Mouse (Mus musculus) cerebellum, adult 2 months (tissue): ENCODE measurements around the gene Cct3. TPM values are rescaled to one million over a fixed set of nuclear protein-coding genes. Genes with fewer than 3 reads are reported as not detected.

Experiments
- DNase-seq, 2 experiments: peaks; one replicate each; pipeline ENCODE4 v3.0.0; 2021
- H3K27ac ChIP-seq: fragments of 200-500 bp; 2 replicates; pipeline ENCODE4 v1.5.1; 2012; ENCODE audit warnings: low read length, control low read depth, inconsistent platforms; ENCODE audit not compliant: insufficient read depth
- H3K27me3 ChIP-seq: fragments of 200-500 bp; 2 replicates; pipeline ENCODE4 v1.6.1; 2012; ENCODE audit warnings: inconsistent platforms, mild to moderate bottlenecking, low read length, moderate library complexity; ENCODE audit not compliant: control insufficient read depth, insufficient read depth
- H3K4me1 ChIP-seq: fragments of 200-500 bp; 2 replicates; pipeline ENCODE4 v1.6.1; 2011; ENCODE audit warnings: low read length; ENCODE audit not compliant: control insufficient read depth, insufficient read depth
- H3K4me3 ChIP-seq: fragments of 200-500 bp; replicated peaks from 2 replicates; pipeline ENCODE3; 2011; ENCODE audit warnings: mild to moderate bottlenecking, low read depth, low read length, control low read depth; ENCODE audit not compliant: insufficient read depth
- CTCF ChIP-seq: fragments of 200-500 bp; IDR thresholded peaks from 2 replicates; pipeline ENCODE4 v1.5.1; 2011; ENCODE audit warnings: low read depth, mild to moderate bottlenecking, control low read depth, low read length, moderate library complexity, borderline replicate concordance; ENCODE audit not compliant: insufficient read depth
- POLR2A ChIP-seq: fragments of 200-500 bp; IDR thresholded peaks from 2 replicates; pipeline ENCODE4 v1.6.1; 2011; ENCODE audit warnings: low read length, control low read depth, borderline replicate concordance; ENCODE audit not compliant: insufficient read depth
- WGBS: fragments of 180-500 bp; shearing (Covaris S2); methylation state at CpG from one replicate; pipeline ENCODE4 v1.1.7; 2018; 5-methylcytosine and 5-hydroxymethylcytosine counted together
- polyA plus RNA-seq: library from polyadenylated mRNA; depleted of rRNA; stranded (reverse); fragments of >200 nt; gene quantifications from 2 replicates; pipeline ENCODE4 v1.2.3, GENCODE M21; 2012

The Cct3 gene
- polyA plus RNA-seq, 1 experiment, result 197 TPM

- TF ChIP-seq POLR2A, result no peak
- TF ChIP-seq CTCF, result no peak
- no peak for DNase-seq
- peaks cover 7% of the 10 kb centered on the region for H3K4me1 ChIP-seq
- no peaks in the 10 kb centered on the region for H3K27me3 ChIP-seq
- H3K4me3 ChIP-seq, result no peak overlapping the region
- 74% methylated on average over 5 of the region's 5 CpGs for WGBS
- no peak overlapping the region for H3K27ac ChIP-seq
Observed at GRCm38 (mm10) chr3:88328956-88329355, 32.0 kb downstream of the Cct3 start.

DNA sequence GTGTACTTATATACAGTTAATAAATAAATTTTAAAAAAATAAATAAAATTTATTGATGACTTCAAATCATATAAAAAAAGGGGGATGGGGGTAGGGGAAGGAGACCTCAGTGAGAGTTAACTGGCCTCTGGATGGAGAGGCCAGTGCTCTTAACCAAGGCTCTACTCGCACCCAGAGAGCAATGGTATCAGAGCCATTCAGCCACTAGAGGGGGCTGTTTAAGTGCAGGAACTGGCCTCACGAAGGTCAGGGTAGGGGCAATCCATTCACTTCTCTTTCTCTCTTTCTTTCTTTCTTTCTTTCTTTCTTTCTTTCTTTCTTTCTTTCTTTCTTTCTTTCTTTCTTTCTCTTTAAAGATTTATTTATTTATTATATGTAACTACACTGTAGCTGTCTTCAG lies 34.4 kb downstream of the Cct3 start:
- TF ChIP-seq POLR2A, result no peak
- TF ChIP-seq CTCF, result peak; percentile 66; the same call in 1 of the 2 replicates
- Histone ChIP-seq H3K4me3 (no peak overlapping the region), H3K27me3 (no peaks in the 10 kb centered on the region), H3K4me1 (peaks cover 2% of the 10 kb centered on the region), H3K27ac (no peak overlapping the region)
- 27% methylated on average over 2 of the region's 2 CpGs for WGBS
- DNase-seq, result no peak

DNA sequence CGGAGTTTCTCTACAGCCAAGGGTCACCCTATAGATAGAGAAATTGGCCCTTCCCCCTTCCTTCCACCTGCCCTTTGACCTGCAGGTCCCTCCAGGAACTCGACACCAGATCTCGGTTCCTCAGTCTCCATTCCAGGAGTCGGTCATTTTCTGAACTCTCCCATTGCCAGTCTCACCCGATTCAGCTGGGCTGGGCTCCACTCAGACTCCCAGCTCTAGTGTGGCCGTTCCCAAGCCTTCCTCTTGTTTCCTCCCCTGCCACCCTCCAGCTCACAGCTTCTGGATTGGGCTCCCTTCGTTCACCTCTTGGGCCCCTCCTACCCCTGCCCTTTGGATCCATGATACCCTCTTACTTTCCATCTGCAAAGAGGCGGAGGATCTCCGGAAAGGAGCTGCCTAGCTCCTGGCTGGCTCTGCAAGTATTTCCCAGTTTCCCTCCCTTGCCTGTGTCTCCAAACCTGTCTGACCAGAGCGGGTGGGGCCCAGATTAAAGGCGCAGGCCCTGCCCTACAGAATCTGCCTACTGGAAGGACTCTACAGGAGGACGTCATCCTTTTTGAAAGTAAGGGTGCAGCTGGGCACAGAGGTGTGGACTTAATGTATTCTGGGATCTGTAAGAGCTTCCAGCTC lies 37.2 kb downstream of the Cct3 start:
- Histone ChIP-seq H3K27ac (no peak overlapping the region), H3K4me1 (peaks cover 6% of the 10 kb centered on the region), H3K27me3 (no peaks in the 10 kb centered on the region), H3K4me3 (no peak overlapping the region)
- WGBS, result 70% methylated on average over 12 of the region's 12 CpGs
- TF ChIP-seq POLR2A (no peak), CTCF (no peak)
- no peak for DNase-seq

- TF ChIP-seq CTCF (no peak), POLR2A (no peak)
Observed at GRCm38 (mm10) chr3:88334902-88335435, 38.1 kb downstream of the Cct3 start.

DNA sequence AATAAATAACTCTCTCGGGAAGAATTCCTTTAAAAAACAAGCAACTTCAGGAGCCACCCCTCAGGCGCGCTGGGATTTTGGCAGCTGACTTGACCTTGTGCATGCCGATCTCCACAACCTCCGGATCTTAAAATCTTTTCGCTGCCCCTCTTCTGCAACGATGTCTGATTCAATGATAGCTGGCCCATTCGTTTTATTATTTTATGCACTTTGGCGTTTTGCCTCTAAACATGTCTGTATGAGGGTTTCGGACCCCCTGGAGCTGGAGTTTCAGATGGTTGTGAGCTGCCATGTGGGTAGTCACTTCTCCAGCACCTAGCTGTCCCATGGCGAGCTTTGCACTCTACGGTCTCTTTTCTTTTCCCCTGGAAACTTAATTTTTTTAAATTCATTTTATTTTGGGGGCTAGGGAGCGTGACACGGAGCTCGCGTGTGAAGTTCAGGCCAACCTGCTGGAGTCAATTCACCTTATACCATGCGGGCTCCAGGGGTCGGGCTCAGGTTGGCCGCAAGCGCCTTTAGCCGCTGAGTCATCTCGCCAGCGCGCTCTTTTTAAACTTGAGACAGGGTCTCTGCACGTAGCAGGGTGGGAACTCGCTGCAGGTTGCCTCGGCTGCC lies 38.6 kb downstream of the Cct3 start:
- H3K27me3 ChIP-seq, result no peaks in the 10 kb centered on the region
- peak overlapping the region; percentile 71 for H3K27ac ChIP-seq
- H3K4me3 ChIP-seq, result peak overlapping the region; percentile 84
- H3K4me1 ChIP-seq, result peaks cover 6% of the 10 kb centered on the region
- no peak for TF ChIP-seq POLR2A
- no peak for TF ChIP-seq CTCF
- DNase-seq, result no peak
- WGBS, result under 1% methylated on average over 27 of the region's 27 CpGs

More at GRCm38 (mm10) chr3:88334902-88335435, 38.1 kb downstream of the Cct3 start:
- 28% methylated on average over 3 of the region's 3 CpGs for WGBS
- Histone ChIP-seq H3K27ac (no peak overlapping the region), H3K4me1 (peaks cover 6% of the 10 kb centered on the region), H3K27me3 (no peaks in the 10 kb centered on the region), H3K4me3 (peak overlapping the region; percentile 84)
- no peak for DNase-seq

- peak; percentile 95 for TF ChIP-seq POLR2A
- TF ChIP-seq CTCF, result no peak
Observed at GRCm38 (mm10) chr3:88336058-88337013, 39.4 kb downstream of the Cct3 start, which contains the start of the genes Tmem79 and Smg5. TSS of gene Tmem79 (minus strand) at chr3:88336148. TSS of gene Smg5 (plus strand) at chr3:88336260.

DNA sequence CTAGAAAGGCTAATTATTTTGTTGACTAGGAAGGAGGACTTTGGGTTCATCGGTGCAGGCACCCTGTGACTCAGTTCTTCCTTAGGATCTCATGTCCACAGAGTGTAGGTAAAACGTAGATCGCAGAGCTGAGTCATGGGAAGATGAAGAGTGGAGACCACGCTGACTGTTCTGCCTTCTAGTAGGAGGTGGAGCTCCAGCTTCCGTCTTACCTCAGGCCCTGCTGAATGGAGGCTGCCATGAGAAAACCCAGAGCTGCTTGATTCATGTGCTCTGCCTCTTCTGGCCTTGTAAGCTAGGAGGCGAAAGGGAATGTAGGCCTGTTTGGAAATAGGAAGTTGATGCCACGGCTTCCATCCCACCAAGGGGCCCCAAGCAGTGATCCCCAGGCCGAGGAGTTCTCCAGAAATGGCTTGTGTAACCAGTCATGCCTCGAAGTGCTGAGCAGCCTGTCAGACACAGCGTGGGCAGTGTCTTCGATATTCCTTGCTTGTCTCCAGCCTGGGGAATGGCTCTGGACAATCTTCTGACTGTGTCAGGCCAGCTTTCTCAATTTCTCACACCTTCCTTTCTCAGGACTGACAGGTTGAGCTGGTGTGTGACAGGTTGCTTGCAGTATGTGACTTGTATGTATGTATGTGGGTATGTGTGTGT lies 40.6 kb downstream of the Cct3 start:
- 51% methylated on average over 11 of the region's 11 CpGs for WGBS
- DNase-seq, result no peak
- Histone ChIP-seq H3K27ac (no peak overlapping the region), H3K27me3 (no peaks in the 10 kb centered on the region), H3K4me3 (peak overlapping the region; percentile 24), H3K4me1 (peaks cover 6% of the 10 kb centered on the region)
- no peak for TF ChIP-seq CTCF
- TF ChIP-seq POLR2A, result no peak

More at GRCm38 (mm10) chr3:88336058-88337013, 39.4 kb downstream of the Cct3 start, which contains the start of the genes Tmem79 and Smg5:
- Histone ChIP-seq H3K4me1 (peaks cover 6% of the 10 kb centered on the region), H3K27ac (peak within 1 kb of the TSS; percentile 79), H3K27me3 (no peaks in the 10 kb centered on the region), H3K4me3 (peak within 1 kb of the TSS; percentile 84)
- peak; percentile 96 to 97 for DNase-seq
- WGBS, result under 1% methylated on average over 65 of the region's 66 CpGs
